Mouse (Mus musculus) E14TG2a.4 (cell line): ENCODE measurements around the gene Paxbp1.

ENCODE experiments used
- CTCF ChIP-seq: conservative IDR thresholded peaks from 2 replicates; pipeline ENCODE4 v1.5.1; 2014; ENCODE audit warnings: low read length
- NANOG ChIP-seq: IDR thresholded peaks from 2 replicates; pipeline ENCODE4 v1.6.1; 2014; ENCODE audit warnings: borderline replicate concordance, low read length, mixed read lengths

GRCm38 (mm10) chr16:91057261-91057660 lies 12.9 kb upstream of the Paxbp1 start:
- no peak for TF ChIP-seq CTCF
- TF ChIP-seq NANOG: no peak
